Mouse (Mus musculus): ENCODE results near the gene Gnai2. TPM values are rescaled to one million over a fixed set of nuclear protein-coding genes. Genes with fewer than 3 reads are reported as not detected.
A peak's percentile ranks its signal among the peaks of the same experiment; 100 is the strongest.

Gnai2 gene
- total and polyA plus RNA-seq, 2 experiments from 2014 or later, result 223 to 287 TPM

- TF ChIP-seq CTCF (IDR thresholded peaks at IDR 0.05; ENCODE audit: low read depth), result no peak
- Histone ChIP-seq H3K36me3 (ENCODE audit: insufficient read depth) (peaks cover 5% of the 10 kb centered on the region; the same call in 1 of the 2 replicates), H3K9me3 (ENCODE audit: low read length) (no peaks in the 10 kb centered on the region), H3K4me3 (ENCODE audit: low read depth, low read length) (peak overlapping the region; percentile 57), H3K4me2 (ENCODE audit: low read depth) (peak overlapping the region; percentile 83), H3K4me1 (ENCODE audit: insufficient read depth) (peaks cover 6% of the 10 kb centered on the region; the same call in 1 of the 2 replicates), H3K27ac (ENCODE audit: low read depth, low read length) (0 out of 2 replicates have a peak overlapping the region, but pooled peaks have one; percentile 81), H3K27me3 (ENCODE audit: insufficient read depth, low read length) (no peaks in the 10 kb centered on the region), H3K9ac (peak overlapping the region; percentile 68; the same call in 1 of the 2 replicates)
- ATAC-seq (no peak), DNase-seq (no peak)
- 86% methylated on average over 4 of the region's 4 CpGs for WGBS
Observed at GRCm38 (mm10) chr9:107581584-107581983, 53.6 kb downstream of the Gnai2 start.

- Histone ChIP-seq H3K27ac (ENCODE audit: low read depth, low read length) (peak within 1 kb of the TSS; percentile 81), H3K9ac (peak within 1 kb of the TSS; percentile 68), H3K4me2 (ENCODE audit: low read depth) (peak within 1 kb of the TSS; percentile 83), H3K36me3 (ENCODE audit: insufficient read depth) (peaks cover 5% of the 10 kb centered on the region; the same call in 1 of the 2 replicates), H3K4me1 (ENCODE audit: insufficient read depth) (peaks cover 6% of the 10 kb centered on the region; the same call in 1 of the 2 replicates), H3K4me3 (ENCODE audit: low read depth, low read length) (peak within 1 kb of the TSS; percentile 57), H3K9me3 (ENCODE audit: low read length) (no peaks in the 10 kb centered on the region), H3K27me3 (ENCODE audit: insufficient read depth, low read length) (no peaks in the 10 kb centered on the region)
- ATAC-seq (peak; percentile 91), DNase-seq (peak; percentile 92)
- WGBS, result under 1% methylated on average over 32 of the region's 32 CpGs
- no peak for TF ChIP-seq CTCF (IDR thresholded peaks at IDR 0.05; ENCODE audit: low read depth)
Observed at GRCm38 (mm10) chr9:107580501-107581317, 54.5 kb downstream of the Gnai2 start, which contains the start of gene Hyal3. TSS of gene Hyal3 (plus strand) at chr9:107580818.

GRCm38 (mm10) chr9:107579023-107579900 lies 55.9 kb downstream of the Gnai2 start:
- no peaks in the 10 kb centered on the region for H3K27me3 ChIP-seq (ENCODE audit: insufficient read depth, low read length)
- TF ChIP-seq CTCF (IDR thresholded peaks at IDR 0.05; ENCODE audit: low read depth), result no peak
- H3K27ac ChIP-seq (ENCODE audit: low read depth, low read length), result peak overlapping the region; percentile 35; the same call in 1 of the 2 replicates
- peaks cover 11% of the 10 kb centered on the region for H3K36me3 ChIP-seq (ENCODE audit: insufficient read depth)
- no peak overlapping the region for H3K4me3 ChIP-seq (ENCODE audit: low read depth, low read length)
- 91% methylated on average over 14 of the region's 14 CpGs for WGBS
- H3K9me3 ChIP-seq (ENCODE audit: low read length), result no peaks in the 10 kb centered on the region
- 0 out of 2 replicates have a peak overlapping the region, but pooled peaks have one; percentile 14 for H3K9ac ChIP-seq
- ATAC-seq (no peak), DNase-seq (no peak)
- H3K4me2 ChIP-seq (ENCODE audit: low read depth), result 0 out of 2 replicates have a peak overlapping the region, but pooled peaks have one; percentile 83
- peaks cover 6% of the 10 kb centered on the region; the same call in 1 of the 2 replicates for H3K4me1 ChIP-seq (ENCODE audit: insufficient read depth)

GRCm38 (mm10) chr9:107578587-107578986 lies 56.6 kb downstream of the Gnai2 start, which contains the start of gene Naa80:
TSS of gene Naa80 (plus strand) at chr9:107578887.
- Histone ChIP-seq H3K27ac (ENCODE audit: low read depth, low read length) (peak within 1 kb of the TSS; percentile 35; the same call in 1 of the 2 replicates), H3K36me3 (ENCODE audit: insufficient read depth) (peaks cover 14% of the 10 kb centered on the region), H3K4me2 (ENCODE audit: low read depth) (0 out of 2 replicates have a peak within 1 kb of the TSS, but pooled peaks have one; percentile 83), H3K9me3 (ENCODE audit: low read length) (no peaks in the 10 kb centered on the region), H3K9ac (0 out of 2 replicates have a peak within 1 kb of the TSS, but pooled peaks have one; percentile 14), H3K4me3 (ENCODE audit: low read depth, low read length) (no peak within 1 kb of the TSS), H3K4me1 (ENCODE audit: insufficient read depth) (peaks cover 6% of the 10 kb centered on the region; the same call in 1 of the 2 replicates), H3K27me3 (ENCODE audit: insufficient read depth, low read length) (no peaks in the 10 kb centered on the region)
- WGBS, result 79% methylated on average over 3 of the region's 3 CpGs
- DNase-seq (no peak), ATAC-seq (no peak)
- TF ChIP-seq CTCF (IDR thresholded peaks at IDR 0.05; ENCODE audit: low read depth), result no peak

GRCm38 (mm10) chr9:107577871-107578270 lies 57.3 kb downstream of the Gnai2 start:
- Histone ChIP-seq H3K36me3 (ENCODE audit: insufficient read depth) (peaks cover 19% of the 10 kb centered on the region), H3K4me3 (ENCODE audit: low read depth, low read length) (no peak overlapping the region), H3K4me2 (ENCODE audit: low read depth) (no peak overlapping the region), H3K9ac (no peak overlapping the region), H3K9me3 (ENCODE audit: low read length) (no peaks in the 10 kb centered on the region), H3K27me3 (ENCODE audit: insufficient read depth, low read length) (no peaks in the 10 kb centered on the region), H3K4me1 (ENCODE audit: insufficient read depth) (peaks cover 6% of the 10 kb centered on the region; the same call in 1 of the 2 replicates), H3K27ac (ENCODE audit: low read depth, low read length) (no peak overlapping the region)
- 90% methylated on average over 10 of the region's 10 CpGs for WGBS
- no peak for DNase-seq
- no peak for ATAC-seq
- no peak for TF ChIP-seq CTCF (IDR thresholded peaks at IDR 0.05; ENCODE audit: low read depth)

GRCm38 (mm10) chr9:107576357-107577107 lies 58.6 kb downstream of the Gnai2 start, which contains the start of gene Hyal1:
TSS of gene Hyal1 (plus strand) at chr9:107576927.
- no peaks in the 10 kb centered on the region for H3K9me3 ChIP-seq (ENCODE audit: low read length)
- peaks cover 28% of the 10 kb centered on the region for H3K36me3 ChIP-seq (ENCODE audit: insufficient read depth)
- H3K27ac ChIP-seq (ENCODE audit: low read depth, low read length), result peak within 1 kb of the TSS; percentile 30; the same call in 1 of the 2 replicates
- H3K4me1 ChIP-seq (ENCODE audit: insufficient read depth), result peaks cover 6% of the 10 kb centered on the region; the same call in 1 of the 2 replicates
- DNase-seq, result peak; percentile 54
- peak within 1 kb of the TSS; percentile 27 for H3K4me2 ChIP-seq (ENCODE audit: low read depth)
- 27% methylated on average over 16 of the region's 16 CpGs for WGBS
- ATAC-seq, result peak; percentile 61
- TF ChIP-seq CTCF (IDR thresholded peaks at IDR 0.05; ENCODE audit: low read depth), result no peak
- no peaks in the 10 kb centered on the region for H3K27me3 ChIP-seq (ENCODE audit: insufficient read depth, low read length)
- H3K4me3 ChIP-seq (ENCODE audit: low read depth, low read length), result peak within 1 kb of the TSS; percentile 14; the same call in 1 of the 2 replicates
- H3K9ac ChIP-seq, result no peak within 1 kb of the TSS

All from forebrain, postnatal 0 days (tissue).